Mouse (Mus musculus) Muller cell, postnatal 12 days (primary cell): ENCODE measurements around the gene Sync.
A peak's percentile ranks its signal among the peaks of the same experiment; 100 is the strongest.

Experiments
- DNase-seq: peaks from one replicate; pipeline ENCODE4 v3.0.0-alpha.2; 2015; ENCODE audit errors: inconsistent ontology term

Sync gene

DNA sequence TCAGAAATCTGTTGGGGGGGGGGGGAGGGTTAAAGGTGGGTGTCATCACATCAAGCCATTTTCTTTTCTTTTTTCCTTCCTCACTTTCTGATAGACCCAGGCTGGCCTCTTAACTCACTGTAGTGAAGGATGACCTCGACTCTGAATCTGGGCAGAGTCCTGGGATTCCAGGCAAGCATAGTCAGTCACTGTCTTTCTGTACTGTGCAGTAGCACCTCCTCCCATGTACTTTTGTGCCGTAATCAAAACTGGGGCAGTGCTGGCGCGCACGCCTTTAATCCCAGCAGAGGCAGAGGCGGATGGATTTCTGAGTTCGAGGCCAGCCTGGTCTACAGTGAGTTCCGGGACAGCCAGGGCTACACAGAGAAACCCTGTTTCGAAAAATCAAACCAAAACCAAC is 16.4 kb downstream of the Sync start:
- peak; percentile 37 for DNase-seq

DNA sequence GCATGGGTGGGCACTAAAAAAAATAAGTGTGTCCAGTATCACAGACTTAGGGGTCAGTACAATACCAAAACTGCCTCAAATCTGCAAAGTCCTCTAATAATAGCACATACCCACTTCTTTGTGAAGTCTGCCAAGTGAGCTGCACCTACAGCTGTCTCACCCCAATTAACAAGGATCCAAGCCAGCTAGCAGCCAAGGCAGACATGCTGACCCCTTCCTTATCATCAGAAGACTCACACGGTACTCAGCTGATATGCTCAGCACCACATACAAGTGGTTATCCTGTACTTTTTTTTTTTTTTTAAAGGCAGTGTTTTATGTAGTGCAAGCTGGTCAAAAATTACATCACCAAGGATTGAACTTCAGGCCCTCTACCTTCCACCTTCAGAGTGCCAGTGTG is 16.9 kb downstream of the Sync start:
- DNase-seq: no peak

DNA sequence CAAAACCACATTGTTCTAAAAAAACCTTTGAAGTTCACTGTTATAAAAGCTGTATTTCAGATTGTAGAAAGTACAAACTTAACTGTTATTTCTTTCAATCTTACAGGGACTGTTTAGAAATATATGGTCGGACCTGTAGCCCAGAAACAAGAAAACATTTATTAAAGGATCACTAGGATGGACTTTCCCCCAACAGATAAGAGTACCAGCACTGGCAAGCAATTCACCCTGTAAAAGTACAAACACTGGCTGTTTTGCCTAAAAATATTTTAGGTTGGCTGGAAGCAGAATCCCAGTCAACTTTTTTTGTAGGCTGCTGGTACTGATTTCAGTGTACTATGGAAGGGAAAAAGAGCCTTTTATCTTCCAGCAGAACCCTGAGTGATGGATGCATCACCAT is 20.5 kb downstream of the Sync start:
- no peak for DNase-seq

DNA sequence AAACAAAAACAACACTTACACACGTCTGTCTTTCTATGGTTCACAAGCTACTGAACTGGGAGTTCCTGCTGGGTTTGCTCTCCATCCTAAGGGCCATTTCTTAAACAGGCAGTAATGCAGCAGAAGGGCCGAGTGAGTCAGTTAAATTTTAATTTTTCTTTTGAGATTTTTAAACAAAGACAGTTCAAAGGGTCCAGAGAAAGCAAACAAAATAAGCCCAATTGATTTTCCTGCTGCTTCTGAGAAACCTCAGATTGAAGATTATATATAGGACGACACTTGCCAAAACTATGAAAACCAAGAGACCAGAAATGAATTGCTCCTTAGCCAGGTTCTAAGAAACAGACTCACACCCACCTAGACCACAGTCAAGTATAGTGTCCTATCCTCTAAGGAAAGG is 26.5 kb downstream of the Sync start:
- DNase-seq: no peak

DNA sequence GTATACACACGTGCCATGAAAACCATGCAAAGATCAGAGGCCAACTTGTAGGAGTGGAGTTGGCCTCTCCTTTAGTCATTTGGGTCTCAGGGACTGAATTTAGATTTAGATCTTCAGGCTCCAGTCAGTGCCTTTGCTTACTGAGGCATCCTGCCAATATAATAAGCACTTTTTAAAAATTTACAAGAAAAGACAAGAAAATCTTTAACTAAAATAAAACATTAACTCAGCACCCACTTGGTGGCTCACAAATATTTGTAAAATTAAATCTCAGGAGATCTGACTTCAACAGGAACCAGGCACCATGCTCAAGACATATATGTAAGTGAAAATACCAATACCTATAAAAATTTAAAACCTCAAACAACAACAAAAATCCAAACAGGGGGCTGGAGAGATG is 33.5 kb downstream of the Sync start:
- no peak for DNase-seq

DNA sequence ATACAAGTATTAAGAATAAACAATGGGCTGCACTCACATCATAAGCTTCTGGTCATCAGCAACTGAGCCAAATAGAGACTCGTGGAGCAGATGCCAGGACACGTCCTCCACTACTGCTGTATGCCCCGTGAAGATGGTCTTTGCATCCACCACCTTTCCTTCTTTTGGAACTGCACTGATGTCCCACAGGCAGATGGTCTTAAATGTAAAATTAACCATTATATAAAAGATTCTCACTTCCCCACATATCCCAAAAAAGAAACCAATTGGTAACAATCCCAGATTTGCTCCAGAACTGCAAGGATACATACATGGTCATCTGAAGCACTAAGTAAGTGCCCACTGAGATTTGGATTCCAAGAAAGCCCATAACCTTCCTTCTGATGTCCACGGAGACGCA is 34.6 kb downstream of the Sync start:
- no peak for DNase-seq

DNA sequence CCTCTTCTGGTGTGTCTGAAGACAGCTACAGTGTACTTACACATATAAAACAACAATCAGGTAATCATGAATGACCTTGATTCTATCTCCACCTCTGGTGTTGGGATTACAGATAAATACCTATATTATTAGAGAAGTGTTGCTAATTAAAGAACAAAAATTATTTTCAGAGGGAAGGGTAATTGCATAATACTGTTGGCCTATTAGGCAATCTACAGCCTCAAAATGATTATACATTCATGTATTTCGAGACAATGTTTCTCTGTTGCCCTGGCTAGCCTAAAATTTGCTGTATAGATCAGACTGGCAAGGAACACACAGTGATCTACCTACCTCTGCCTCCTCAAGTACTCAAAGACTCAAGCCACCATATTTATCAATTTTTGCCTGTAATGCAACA is 36.1 kb downstream of the Sync start:
- DNase-seq: no peak

DNA sequence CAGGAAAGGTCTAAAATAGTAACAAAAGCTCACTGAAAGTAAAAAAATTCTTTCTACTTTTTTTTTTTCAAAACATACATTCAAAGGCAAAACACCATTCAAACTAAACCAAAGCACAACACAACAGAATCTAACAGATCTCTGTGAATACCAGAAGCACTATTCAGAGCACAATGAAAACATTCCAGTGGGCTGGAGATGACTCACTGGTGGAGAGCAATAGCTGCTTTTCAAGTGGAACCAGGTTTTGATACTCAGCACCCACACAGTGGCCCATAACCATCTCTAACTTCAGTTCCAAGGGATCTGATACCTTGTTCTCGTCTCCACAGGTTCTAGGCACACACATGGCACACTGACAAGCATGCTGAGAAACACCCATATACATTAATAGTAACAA is 37.3 kb downstream of the Sync start:
- DNase-seq: peak; percentile 85

DNA sequence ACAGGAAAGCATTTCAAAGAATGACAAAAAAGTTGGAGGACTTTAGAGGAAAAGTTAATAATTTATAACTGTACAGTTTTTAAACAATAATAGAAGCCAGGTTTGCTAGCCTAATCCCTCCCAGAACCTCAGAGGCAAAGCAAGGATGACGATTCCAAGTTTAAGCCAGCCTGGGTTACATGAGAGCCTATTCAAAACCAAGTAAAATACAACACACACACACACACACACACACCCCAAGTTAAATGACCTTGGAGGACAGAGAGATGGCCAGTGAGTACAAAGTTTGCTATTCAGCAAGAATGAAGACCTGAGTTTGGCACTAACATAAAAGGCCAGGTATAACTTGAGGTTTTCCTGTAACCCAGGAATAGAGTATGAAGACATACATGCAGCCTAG is 38.8 kb downstream of the Sync start:
- no peak for DNase-seq

DNA sequence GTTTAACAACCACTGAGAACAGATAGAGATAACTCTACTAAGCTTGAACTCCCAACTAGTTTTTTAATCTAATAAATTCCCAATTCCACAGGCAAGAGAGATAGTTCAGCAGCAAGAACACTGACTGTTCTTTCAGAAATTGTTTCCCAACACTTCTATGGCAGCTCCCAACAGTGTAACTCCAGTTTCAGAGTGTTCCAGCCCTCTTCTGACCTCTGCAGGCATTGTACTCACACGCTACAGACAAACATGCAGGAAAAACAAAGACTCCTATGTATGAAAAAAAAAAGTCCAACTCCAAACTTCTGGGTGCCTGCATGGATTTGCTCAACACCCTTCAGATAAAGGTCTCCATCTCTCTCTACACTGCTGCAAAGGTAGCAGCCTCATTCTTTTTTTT is 45.4 kb downstream of the Sync start:
- DNase-seq: peak; percentile 8

DNA sequence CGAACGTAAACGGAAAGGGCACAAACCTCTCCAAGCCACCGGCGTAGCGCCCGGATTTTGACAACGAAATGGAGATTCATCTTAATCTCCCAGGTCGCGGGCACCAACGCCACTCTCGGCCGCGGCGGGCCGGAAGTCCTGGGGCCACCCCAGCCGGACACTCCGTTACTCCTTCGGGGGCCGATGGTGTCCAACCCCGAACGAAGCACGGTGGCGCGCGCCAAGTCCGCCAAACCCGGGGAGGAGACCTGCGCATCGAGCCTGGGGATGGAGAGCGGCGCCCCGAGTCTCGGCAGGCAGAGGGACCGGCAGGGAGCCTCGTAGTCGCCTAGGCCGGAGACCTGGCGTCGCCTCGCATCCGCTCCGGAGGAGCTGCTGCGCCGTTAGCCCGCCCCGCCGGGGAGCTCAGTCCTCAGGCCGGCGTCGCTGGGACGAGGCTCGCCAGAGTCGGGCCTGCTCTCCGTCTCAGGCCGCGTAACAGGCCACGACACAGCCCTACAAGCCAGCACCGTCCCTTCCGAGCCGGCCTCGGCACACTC is 47.3 kb downstream of the Sync start:
- no peak for DNase-seq

DNA sequence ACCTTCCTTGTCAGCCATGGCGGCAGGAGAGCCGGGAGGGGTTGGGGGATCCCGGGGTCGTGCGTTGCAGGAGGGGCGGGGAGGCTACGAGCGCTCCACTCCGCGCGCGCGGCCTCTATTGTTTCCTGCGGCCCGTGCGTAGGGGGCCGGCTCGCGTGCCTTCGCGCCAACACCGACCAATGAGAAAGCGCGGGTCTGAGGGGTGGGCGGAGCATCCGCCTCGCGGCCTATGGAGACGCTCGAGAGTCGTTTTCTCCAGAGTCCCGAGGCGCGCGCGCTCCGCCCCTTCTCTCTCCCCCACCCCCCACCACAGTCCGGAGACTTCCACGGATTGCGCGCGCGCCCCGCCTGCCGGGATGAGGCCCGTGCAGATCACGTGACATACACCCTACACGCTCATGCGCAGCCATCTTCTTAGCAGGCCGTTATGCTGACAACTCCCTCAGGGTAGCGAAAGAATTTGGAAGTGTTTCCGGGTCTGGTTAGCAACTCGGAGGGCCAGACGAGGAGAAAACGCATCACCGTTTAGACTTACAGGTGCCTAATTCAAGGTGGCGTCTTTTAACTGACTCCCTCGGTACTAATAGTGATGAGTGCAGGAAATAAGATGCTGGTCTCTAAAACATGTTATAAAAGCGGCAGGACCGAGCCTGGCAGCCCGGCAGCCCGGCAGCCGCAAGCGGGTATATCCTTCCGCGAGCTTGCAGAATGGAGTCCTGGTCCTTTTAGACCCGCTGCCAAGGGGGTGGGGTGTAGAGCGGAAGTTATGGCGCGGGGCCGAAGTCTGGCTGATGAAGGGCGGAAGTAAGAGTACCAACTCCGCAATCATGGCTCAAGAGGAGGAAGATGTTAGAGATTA is 48.0 kb downstream of the Sync start, which contains the start of the genes Rbbp4 and Zbtb8os:
Rbbp4 (minus strand) TSS at position 155 of the 859 bp plus-strand sequence.
Zbtb8os (plus strand) TSS at position 480 of the 859 bp plus-strand sequence.
- peak; percentile 100 for DNase-seq

DNA sequence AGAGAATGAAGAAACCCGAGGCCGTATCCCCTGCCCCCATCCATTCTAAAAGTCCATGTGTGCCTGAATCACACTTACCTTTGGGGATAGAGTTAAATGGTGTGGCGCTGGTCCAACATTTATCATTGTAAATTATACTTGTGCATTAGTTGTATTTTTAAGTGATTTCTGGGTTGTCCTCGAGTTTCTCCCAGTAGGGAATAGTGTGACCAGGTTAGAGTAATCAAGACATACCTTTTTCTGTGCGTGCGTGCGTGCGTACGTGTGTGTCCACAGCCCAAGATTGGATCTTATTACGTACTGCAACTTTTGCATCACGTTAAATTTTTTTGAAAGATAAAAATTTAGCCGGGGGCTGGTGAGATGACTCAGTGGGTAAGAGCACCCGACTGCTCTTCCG is 48.9 kb downstream of the Sync start:
- peak; percentile 9 for DNase-seq

DNA sequence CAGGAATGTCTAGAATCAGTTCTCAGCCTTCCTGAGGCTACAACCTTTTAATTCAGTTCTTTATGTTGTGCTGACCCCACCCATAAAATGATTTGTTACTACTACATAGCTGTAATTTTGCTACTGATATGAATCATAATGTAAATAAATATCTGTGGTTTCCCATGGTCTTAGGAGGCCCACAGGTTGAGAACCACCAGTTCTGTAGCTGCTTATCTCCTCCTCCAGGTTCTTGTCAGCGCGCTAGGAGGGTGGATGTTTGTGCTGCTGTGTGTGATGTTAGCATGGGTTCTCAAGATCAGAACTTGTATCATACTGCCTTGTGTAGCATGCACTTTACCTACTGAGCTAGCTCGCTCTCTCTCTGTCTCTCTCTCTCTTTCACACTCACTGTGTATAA is 52.3 kb downstream of the Sync start:
- no peak for DNase-seq

DNA sequence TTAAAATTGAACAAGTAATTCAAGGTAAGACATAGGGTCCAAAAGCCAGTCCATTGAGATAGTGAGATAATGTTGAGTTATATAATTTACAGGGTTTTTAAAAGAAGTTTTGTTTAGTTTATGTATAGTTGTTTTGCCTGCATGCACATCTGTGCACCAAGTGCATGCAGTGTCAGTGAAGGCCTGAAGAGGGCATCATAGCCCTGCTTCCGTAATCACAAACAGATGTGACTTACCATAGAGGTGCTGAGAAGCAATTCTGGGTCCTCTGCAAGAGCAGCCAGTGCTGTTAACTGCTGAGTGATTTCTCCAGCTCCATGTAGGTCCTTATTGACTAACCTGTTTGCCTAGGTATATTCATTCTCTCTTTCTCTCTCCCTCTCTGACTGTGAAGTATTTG is 54.5 kb downstream of the Sync start:
- no peak for DNase-seq

DNA sequence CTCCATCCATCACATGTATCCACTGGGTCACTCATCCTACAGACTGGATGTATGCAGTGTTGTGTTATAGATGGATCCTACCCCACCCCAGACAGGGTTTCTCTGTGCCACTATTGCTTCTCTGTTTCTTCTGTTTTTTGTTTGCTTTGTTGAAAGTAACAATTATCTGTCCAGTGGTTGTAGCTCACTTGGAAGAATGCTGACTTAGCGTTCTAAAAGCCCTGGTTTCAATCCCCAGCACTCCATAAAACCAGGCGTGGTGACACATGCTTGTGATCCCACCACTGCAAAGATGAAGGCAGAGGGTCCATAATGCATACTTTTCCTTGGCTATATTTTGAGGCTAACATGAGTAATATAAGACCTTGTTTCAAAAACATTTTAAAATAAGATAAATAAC is 55.3 kb downstream of the Sync start:
- no peak for DNase-seq

DNA sequence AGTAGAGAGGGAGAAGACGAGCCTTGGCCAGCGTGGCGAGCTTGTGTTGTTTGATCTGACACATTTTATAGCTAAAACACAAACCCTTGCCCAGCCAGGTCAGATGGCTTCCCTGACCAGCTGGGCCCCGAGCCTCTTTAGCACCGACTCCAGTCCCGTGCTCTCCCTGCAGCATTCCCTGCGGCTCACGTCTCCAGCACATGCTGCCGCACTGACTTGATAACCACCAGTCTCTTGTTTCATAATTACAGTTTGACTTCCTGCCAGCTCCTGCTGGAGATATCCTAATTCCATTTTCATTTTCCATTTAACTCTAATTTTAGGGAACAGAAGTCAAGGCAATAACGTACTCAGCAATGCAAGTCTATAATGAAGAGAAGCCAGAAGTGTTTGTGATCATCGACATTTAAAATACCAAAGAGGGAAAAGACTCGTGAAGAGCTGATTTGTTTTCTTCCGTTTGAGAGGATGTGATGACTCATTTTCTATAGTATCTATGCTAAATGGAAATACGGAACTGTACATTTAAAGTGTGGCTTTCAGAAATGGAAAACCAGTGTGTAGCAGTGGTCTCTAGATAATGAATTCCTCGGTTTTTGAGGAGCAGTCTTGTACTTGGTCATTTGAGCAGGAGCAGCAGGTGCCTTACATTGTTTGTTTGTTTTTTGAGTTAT is 59.2 kb downstream of the Sync start:
- DNase-seq: no peak

DNA sequence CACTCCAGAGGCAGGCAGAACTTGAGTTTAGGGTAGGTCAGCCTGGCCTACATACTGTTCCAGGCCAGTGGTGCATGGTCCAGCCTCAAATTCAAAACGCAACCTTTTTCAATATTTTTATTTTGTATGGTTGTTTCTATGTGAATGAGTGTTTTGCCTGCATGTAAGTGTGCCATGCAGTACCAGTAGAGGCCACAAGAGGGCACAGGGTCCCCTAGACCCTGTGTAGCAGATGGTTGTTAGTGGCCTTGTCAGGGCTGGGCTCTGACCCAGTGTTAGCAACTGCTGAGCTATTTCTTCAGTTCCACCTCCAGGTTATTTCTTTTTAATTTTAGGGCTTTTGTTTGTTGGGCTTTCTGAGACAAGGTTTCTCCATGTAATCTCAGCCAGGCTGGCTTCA is 63.2 kb downstream of the Sync start:
- peak; percentile 57 for DNase-seq

DNA sequence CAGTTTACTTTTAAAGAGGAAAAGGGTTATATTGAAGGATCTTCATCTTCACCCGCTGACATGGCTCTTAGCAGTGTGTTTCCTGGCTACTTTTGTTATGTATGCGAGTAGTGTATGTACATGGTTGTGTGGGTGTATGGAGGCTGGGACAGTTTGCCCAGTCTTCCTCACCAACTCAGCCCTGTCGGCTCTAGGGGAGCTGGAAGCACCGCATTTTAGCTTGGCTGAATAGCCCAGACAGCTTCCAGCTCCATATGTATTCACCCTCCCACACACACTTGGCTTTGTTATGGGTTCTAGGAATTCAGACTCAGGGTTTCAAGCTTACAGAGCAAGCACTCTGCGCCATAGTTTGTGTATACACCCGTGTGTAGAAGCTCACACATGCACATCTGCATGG is 63.7 kb downstream of the Sync start:
- no peak for DNase-seq

DNA sequence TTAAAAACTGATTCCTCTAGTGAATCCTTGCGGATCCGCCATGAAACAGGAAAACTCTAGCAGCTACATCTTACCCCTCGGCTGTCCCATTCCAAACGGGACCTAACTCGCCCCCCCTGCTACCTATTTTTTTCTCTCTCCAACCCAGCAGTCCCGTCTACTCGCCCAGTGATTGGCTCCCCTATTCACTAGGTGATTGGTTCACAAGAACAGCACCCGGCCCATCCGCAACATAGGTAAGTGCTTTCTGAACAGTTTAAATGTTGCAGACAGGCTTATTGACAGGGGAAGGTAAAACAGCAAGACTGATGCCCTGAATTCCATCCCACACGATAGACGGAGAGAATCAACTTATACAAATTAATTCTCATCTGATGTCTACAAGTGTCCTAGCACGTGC is 65.8 kb downstream of the Sync start:
- DNase-seq: no peak

DNA sequence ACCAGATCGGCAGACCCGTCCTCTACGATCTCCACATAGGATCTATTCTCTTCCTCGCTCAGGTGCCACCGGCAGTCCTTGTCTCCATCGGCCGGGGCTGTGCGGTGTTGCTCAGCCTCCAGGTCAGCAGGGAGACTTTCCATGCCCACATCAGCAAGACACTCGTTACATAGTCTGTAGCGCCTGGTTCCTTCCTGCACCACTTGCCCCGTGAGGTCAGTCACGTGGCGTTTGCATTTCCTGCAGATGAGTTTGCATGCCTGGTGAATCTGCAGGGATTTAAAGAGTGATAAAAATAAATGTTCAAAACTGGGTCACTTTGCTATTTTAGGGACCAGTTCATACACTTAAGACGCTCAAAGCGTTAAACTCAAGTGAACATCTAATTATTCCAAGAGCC is 66.8 kb downstream of the Sync start:
- no peak for DNase-seq

DNA sequence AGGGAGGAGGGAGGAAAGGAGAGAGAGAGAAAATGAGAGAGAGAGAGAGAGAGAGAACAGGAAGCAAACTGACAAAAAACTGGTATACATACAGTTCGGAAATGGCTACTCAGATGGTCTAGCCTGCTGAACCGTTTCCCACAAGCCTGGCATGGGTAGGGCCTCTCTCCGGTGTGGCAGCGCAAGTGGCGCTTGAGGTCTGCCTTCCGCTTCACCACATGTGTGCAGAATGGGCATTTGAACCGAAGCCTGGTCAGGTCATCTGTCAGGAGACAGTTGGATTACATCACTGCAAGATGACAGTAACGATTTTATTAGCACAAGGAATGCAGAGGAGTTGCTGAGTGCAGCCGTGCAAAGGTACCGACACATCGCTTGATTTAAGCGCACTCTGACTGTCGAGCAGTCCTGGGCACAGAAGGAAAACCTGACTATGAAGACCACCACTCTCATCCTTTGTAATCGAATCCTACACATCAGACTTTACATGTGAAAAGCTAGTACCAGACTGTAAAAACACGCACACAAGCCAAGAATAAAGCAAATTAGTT is 70.3 kb downstream of the Sync start:
- DNase-seq: no peak
